Mouse (Mus musculus) CD4-positive, CD25-positive, alpha-beta regulatory T cell (primary cell): ENCODE results near the gene Gp2. TPM values are rescaled to one million over a fixed set of nuclear protein-coding genes. Genes with fewer than 3 reads are reported as not detected.

Source experiments
- polyA plus RNA-seq: library from polyadenylated mRNA; unstranded; fragments of 100-300 nt; shearing (Covaris generic); gene quantifications from one replicate; pipeline ENCODE4 v1.2.1, GENCODE M21; 2017

The Gp2 gene
- not detected for polyA plus RNA-seq

DNA sequence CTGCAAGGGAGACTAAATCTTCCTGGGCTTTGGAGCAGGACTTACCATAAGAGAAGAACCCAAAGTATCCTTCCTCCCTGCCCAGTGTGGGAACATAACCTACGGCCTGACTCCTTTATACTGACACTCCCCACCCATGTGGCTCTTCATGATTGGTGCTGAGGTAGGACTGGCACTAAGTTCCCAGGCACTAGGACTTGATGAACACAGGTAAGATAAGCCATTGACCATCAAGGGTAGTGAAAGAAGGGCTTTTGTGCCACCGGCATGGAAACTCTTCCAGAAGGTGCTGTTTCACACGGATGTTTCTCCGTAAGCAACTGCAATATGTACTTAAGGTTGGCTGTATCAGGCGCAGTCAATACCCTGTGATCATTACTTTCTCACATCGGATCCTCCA, at the start of gene Gp2:
Gp2 (minus strand) TSS at position 101 of the 400 bp plus-strand sequence.

DNA sequence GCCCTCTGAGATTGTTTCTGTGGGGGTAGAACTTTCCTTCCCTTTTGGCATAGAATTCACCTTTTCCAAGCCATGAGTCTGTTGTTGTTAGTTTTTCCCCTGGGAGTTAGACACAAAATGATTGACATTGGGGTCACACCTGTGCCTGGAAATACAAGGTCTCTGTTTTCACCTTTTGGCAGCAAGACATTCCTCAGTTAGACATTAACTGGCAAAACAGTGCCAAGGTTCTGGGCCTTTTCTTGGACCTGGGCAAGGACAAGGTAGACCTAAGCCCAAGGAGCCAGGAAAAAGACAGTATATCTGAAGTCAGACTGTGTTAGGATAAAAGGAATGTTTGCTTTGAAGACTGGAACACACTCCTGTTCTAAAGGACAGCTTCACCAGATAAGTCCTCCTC, 20.2 kb upstream of the Gp2 start, which contains the start of gene Umod:
Umod (minus strand) TSS at position 27 of the 400 bp plus-strand sequence.

Other genes with a start within 250 kb of the Gp2 start
- not detected for gene Umod, start 20.0 kb upstream of the Gp2 start, polyA plus RNA-seq
- not detected for gene Acsm5, start 60.2 kb upstream of the Gp2 start, polyA plus RNA-seq
- not detected for gene Pdilt, start 64.2 kb upstream of the Gp2 start, polyA plus RNA-seq
- not detected for gene Acsm2, start 95.1 kb upstream of the Gp2 start, polyA plus RNA-seq
- not detected for gene Acsm1, start 147.7 kb upstream of the Gp2 start, polyA plus RNA-seq
- not detected for gene Acsm4, start 230.7 kb upstream of the Gp2 start, polyA plus RNA-seq